Mouse (Mus musculus) liver, adult 2 months (tissue): Measurements from ENCODE around the gene Fam234a. TPM values are rescaled to one million over a fixed set of nuclear protein-coding genes. Genes with fewer than 3 reads are reported as not detected.
"Not testable (repeated sequence)": the region's sequence is repeated elsewhere in the genome, so short reads cannot be mapped to it uniquely, and the experiment has no call there.

Experiments used
- DNase-seq: peaks from one replicate; pipeline ENCODE4 v3.0.0-alpha.2; 2011; ENCODE audit warnings: low read depth, low spot score; ENCODE audit errors: extremely low read depth
- H3K27ac ChIP-seq: fragments of 200-500 bp; replicated peaks from 2 replicates; pipeline ENCODE4 v1.5.1; 2012; ENCODE audit warnings: low read depth, mild to moderate bottlenecking, control low read depth, inconsistent platforms, low read length; ENCODE audit not compliant: insufficient read depth
- H3K27me3 ChIP-seq: fragments of 200-500 bp; 2 replicates; pipeline ENCODE4 v1.6.1; 2012; ENCODE audit warnings: mild to moderate bottlenecking, moderate library complexity, low read length, inconsistent platforms; ENCODE audit not compliant: control insufficient read depth, insufficient read depth
- H3K36me3 ChIP-seq: fragments of 200-500 bp; 2 replicates; pipeline ENCODE4 v1.6.1; 2012; ENCODE audit warnings: low read length, inconsistent platforms; ENCODE audit not compliant: control insufficient read depth, insufficient read depth
- H3K4me1 ChIP-seq: fragments of 200-500 bp; 2 replicates; pipeline ENCODE4 v1.6.1; 2011; ENCODE audit warnings: low read length; ENCODE audit not compliant: control insufficient read depth, insufficient read depth
- H3K4me3 ChIP-seq: fragments of 200-500 bp; 2 replicates; pipeline ENCODE4 v1.5.1; 2011; ENCODE audit warnings: low read depth, mild to moderate bottlenecking, control low read depth, low read length, moderate library complexity; ENCODE audit not compliant: insufficient read depth
- H3K79me2 ChIP-seq: fragments of 200-500 bp; 2 replicates; pipeline ENCODE4 v1.6.1; 2012; ENCODE audit warnings: inconsistent platforms, mild to moderate bottlenecking, low read length, moderate library complexity; ENCODE audit not compliant: control insufficient read depth, insufficient read depth
- H3K9ac ChIP-seq: fragments of 200-500 bp; 2 replicates; pipeline ENCODE4 v1.6.1; 2012; ENCODE audit warnings: low read depth, mild to moderate bottlenecking, control low read depth, inconsistent platforms, low read length
- CTCF ChIP-seq: fragments of 200-500 bp; IDR thresholded peaks from 2 replicates; pipeline ENCODE4 v1.5.1; 2011; ENCODE audit warnings: low read depth, low read length, control low read depth
- POLR2A ChIP-seq: fragments of 200-500 bp; IDR thresholded peaks from 2 replicates; pipeline ENCODE4 v1.6.1; 2011; ENCODE audit warnings: low read length, control low read depth; ENCODE audit not compliant: insufficient read depth; ENCODE audit errors: extremely low read depth
- WGBS: fragments of 180-500 bp; shearing (Covaris S2); methylation state at CpG from one replicate; pipeline ENCODE4 v1.1.7; 2018; 5-methylcytosine and 5-hydroxymethylcytosine counted together
- polyA plus RNA-seq: library from polyadenylated mRNA; depleted of rRNA; stranded (reverse); fragments of >200 nt; gene quantifications from 2 replicates; pipeline ENCODE4 v1.2.3, GENCODE M21; 2012; rRNA removed
- total RNA-seq: library from RNA; depleted of rRNA; stranded (reverse); fragments of >200 nt; gene quantifications from 2 replicates; pipeline ENCODE4 v1.2.3, GENCODE M21; 2014; rRNA removed

Fam234a gene
- total and polyA plus RNA-seq, 2 experiments = 12.6 to 50.8 TPM

DNA sequence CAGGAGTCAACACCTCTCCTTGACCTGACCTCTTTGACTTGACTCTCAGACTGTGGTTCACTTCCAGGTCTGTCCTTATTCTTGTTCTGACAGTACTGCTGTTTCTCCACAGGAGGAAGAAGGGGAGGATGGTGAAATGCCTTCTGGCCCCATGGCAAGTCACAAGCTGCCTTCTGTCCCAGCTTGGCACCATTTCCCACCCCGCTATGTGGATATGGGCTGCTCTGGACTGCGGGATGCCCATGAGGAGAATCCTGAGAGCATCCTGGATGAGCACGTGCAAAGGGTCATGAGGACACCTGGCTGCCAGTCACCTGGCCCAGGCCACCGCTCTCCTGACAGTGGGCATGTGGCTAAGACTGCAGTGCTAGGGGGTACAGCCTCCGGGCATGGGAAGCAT, 56.5 kb downstream of the Fam234a start:
- H3K4me3 ChIP-seq = no peak overlapping the region
- H3K36me3 ChIP-seq = peaks cover 35% of the 10 kb centered on the region
- no peaks in the 10 kb centered on the region for H3K4me1 ChIP-seq
- WGBS = 81% methylated on average over 5 of the region's 5 CpGs
- no peak for TF ChIP-seq POLR2A
- TF ChIP-seq CTCF = no peak
- H3K27ac ChIP-seq = no peak overlapping the region
- no peak for DNase-seq
- no peaks in the 10 kb centered on the region for H3K27me3 ChIP-seq
- no peak overlapping the region for H3K9ac ChIP-seq
- no peaks in the 10 kb centered on the region for H3K79me2 ChIP-seq

GRCm38 (mm10) chr17:26181179-26181578, 62.9 kb downstream of the Fam234a start:
- Histone ChIP-seq H3K4me1 (no peaks in the 10 kb centered on the region), H3K79me2 (no peaks in the 10 kb centered on the region; the same call in 1 of the 2 replicates), H3K27ac (no peak overlapping the region), H3K9ac (no peak overlapping the region), H3K4me3 (no peak overlapping the region), H3K27me3 (no peaks in the 10 kb centered on the region), H3K36me3 (peaks cover 27% of the 10 kb centered on the region)
- DNase-seq = no peak
- no peak for TF ChIP-seq POLR2A
- no peak for TF ChIP-seq CTCF
- 89% methylated on average over 3 of the region's 3 CpGs for WGBS

- H3K79me2 ChIP-seq = no peaks in the 10 kb centered on the region; the same call in 1 of the 2 replicates
- H3K9ac ChIP-seq = no peak overlapping the region
- H3K4me1 ChIP-seq = no peaks in the 10 kb centered on the region
- no peaks in the 10 kb centered on the region for H3K27me3 ChIP-seq
- no peak overlapping the region for H3K27ac ChIP-seq
- H3K36me3 ChIP-seq = peaks cover 19% of the 10 kb centered on the region
- no peak for DNase-seq
- H3K4me3 ChIP-seq = no peak overlapping the region
- TF ChIP-seq CTCF (no peak), POLR2A (no peak)
These were observed 65.4 kb downstream of the Fam234a start for GRCm38 (mm10) chr17:26178611-26179010.

GRCm38 (mm10) chr17:26175248-26175647, 68.8 kb downstream of the Fam234a start:
- H3K27ac ChIP-seq, DNase-seq, H3K27me3 ChIP-seq, H3K79me2 ChIP-seq, H3K9ac ChIP-seq, H3K36me3 ChIP-seq, H3K4me3 ChIP-seq, H3K4me1 ChIP-seq: not testable (repeated sequence)
- 90% methylated on average over 2 of the region's 2 CpGs for WGBS

DNA sequence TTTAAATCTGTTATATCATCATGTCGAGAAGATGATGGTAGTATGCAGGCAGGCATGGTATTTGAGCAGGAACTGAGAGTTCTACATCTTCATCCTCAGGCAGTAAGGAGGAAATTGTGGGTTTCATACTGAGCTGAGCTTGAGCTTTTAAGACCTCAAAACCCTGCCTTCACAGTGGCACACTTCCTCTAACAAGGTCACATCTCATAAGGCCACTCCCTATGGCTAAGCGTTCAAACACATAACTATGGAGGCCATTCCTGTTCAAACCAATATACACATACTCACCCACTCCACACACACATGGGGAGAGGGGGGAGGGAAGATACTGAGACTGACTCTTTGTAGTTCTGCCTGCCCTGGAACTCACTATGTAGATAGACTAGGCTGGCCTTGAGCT, 76.0 kb downstream of the Fam234a start:
- DNase-seq = peak; percentile 50
- Histone ChIP-seq H3K36me3 (no peaks in the 10 kb centered on the region), H3K9ac (no peak overlapping the region), H3K79me2 (peaks cover 10% of the 10 kb centered on the region; the same call in 1 of the 2 replicates), H3K4me1 (no peaks in the 10 kb centered on the region), H3K27me3 (no peaks in the 10 kb centered on the region), H3K27ac (no peak overlapping the region), H3K4me3 (no peak overlapping the region)
- 82% methylated on average over 2 of the region's 2 CpGs for WGBS
- TF ChIP-seq CTCF (no peak), POLR2A (no peak)

DNA sequence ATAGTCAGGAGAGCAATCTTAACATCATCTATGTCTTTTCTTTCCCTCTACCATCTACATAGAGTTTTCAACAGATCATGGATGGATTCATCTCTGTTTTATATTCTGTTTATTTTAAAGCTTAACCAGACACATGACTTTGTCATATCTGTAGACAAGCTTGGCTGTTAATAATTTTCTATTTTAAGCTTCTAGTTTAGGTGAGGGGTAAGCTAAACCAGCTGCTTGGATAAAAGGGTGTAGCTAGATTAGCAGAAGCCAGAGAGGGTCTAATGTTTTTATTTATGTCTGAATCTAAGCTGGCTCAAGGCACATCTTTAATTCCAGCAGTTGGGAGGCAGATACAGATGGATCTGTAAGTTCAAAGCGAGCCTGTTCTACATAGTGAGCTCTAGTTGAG, 81.3 kb downstream of the Fam234a start:
- DNase-seq = no peak
- H3K9ac ChIP-seq = no peak overlapping the region
- no peaks in the 10 kb centered on the region for H3K27me3 ChIP-seq
- no peaks in the 10 kb centered on the region for H3K4me1 ChIP-seq
- peaks cover 14% of the 10 kb centered on the region; the same call in 1 of the 2 replicates for H3K79me2 ChIP-seq
- no peak overlapping the region for H3K4me3 ChIP-seq
- 98% methylated on average over 1 of the region's 1 CpGs for WGBS
- no peak overlapping the region for H3K27ac ChIP-seq
- TF ChIP-seq CTCF (no peak), POLR2A (no peak)
- no peaks in the 10 kb centered on the region for H3K36me3 ChIP-seq

Other genes starting within 250 kb of the Fam234a start
- gene Rab11fip3, start 174.7 kb downstream of the Fam234a start, total RNA-seq = 4.6 and 7.7 TPM in 2 replicates
- 11.1 and 13.2 TPM in 2 replicates for gene Rab11fip3, start 174.7 kb downstream of the Fam234a start, polyA plus RNA-seq
- gene Decr2, start 153.9 kb downstream of the Fam234a start, total RNA-seq = 179 and 237 TPM in 2 replicates
- 147 and 154 TPM in 2 replicates for gene Decr2, start 153.9 kb downstream of the Fam234a start, polyA plus RNA-seq
- 6.2 and 7.0 TPM in 2 replicates for gene Nme4, start 148.6 kb downstream of the Fam234a start, total RNA-seq
- 8.7 TPM in 2 replicates for gene Nme4, start 148.6 kb downstream of the Fam234a start, polyA plus RNA-seq
- 8.8 and 10.0 TPM in 2 replicates for gene Tmem8, start 130.9 kb downstream of the Fam234a start, total RNA-seq
- 46.2 and 52.5 TPM in 2 replicates for gene Tmem8, start 130.9 kb downstream of the Fam234a start, polyA plus RNA-seq
- gene Mrpl28, start 120.7 kb downstream of the Fam234a start, total RNA-seq = 64.5 and 67.9 TPM in 2 replicates
- 80.6 and 87.6 TPM in 2 replicates for gene Mrpl28, start 120.7 kb downstream of the Fam234a start, polyA plus RNA-seq
- gene Axin1, start 105.6 kb downstream of the Fam234a start, total RNA-seq = 8.4 and 9.3 TPM in 2 replicates
- gene Axin1, start 105.6 kb downstream of the Fam234a start, polyA plus RNA-seq = 7.4 and 8.9 TPM in 2 replicates
- 1.6 and 6.0 TPM in 2 replicates for gene Pdia2, start 45.2 kb downstream of the Fam234a start, total RNA-seq
- gene Pdia2, start 45.2 kb downstream of the Fam234a start, polyA plus RNA-seq = not detected in 2 replicates
- 0.09 and 0.40 TPM in 2 replicates for gene Rgs11, start 41.3 kb downstream of the Fam234a start, total RNA-seq
- gene Rgs11, start 41.3 kb downstream of the Fam234a start, polyA plus RNA-seq = 0.22 and 0.25 TPM in 2 replicates
- not detected in 2 replicates for gene Arhgdig, start 36.5 kb downstream of the Fam234a start, total RNA-seq
- gene Arhgdig, start 36.5 kb downstream of the Fam234a start, polyA plus RNA-seq = 0.09 TPM in 1 of 2 replicates, not detected in the other
- gene Luc7l, start 8.7 kb upstream of the Fam234a start, total RNA-seq = 17.8 and 18.2 TPM in 2 replicates
- gene Luc7l, start 8.7 kb upstream of the Fam234a start, polyA plus RNA-seq = 8.8 and 15.4 TPM in 2 replicates
- 0.46 and 1.8 TPM in 2 replicates for gene Neurl1b, start 170.6 kb upstream of the Fam234a start, total RNA-seq
- 0.57 and 0.83 TPM in 2 replicates for gene Neurl1b, start 170.6 kb upstream of the Fam234a start, polyA plus RNA-seq